Mouse (Mus musculus) kidney, adult 2 months (tissue): ENCODE data around the gene Glul.
"Not testable (repeated sequence)": the region's sequence is repeated elsewhere in the genome, so short reads cannot be mapped to it uniquely, and the experiment has no call there.

ENCODE experiments used
- CTCF ChIP-seq: fragments of 200-500 bp; conservative IDR thresholded peaks from 2 replicates; pipeline ENCODE4 v1.5.1; 2011; ENCODE audit warnings: low read depth, mild to moderate bottlenecking, control low read depth, low read length, moderate library complexity, mixed read lengths; ENCODE audit not compliant: insufficient read depth, insufficient read length
- POLR2A ChIP-seq: fragments of 200-500 bp; IDR thresholded peaks from one replicate; pipeline ENCODE4 v1.6.1; 2011; ENCODE audit warnings: low read depth, low read length, control low read depth

GRCm38 (mm10) chr1:153852696-153853095 is 47.0 kb upstream of the Glul start:
- TF ChIP-seq CTCF, POLR2A: not testable (repeated sequence)
